18 mouse cellular contexts compared by ENCODE assay signal in genomic region chr15:10749678-10750077, GRCm38 (mm10). TPM values are rescaled to one million over a fixed set of nuclear protein-coding genes. Genes with fewer than 3 reads are reported as not detected.
"Had no signal": no experiment of that assay in that cellular context is flagged by ENCODE, and none has a peak within 500 bp of the region (broad histone marks: within the 10 kb centered on the region; RNA-seq: fewer than 3 reads in every experiment).

No protein-coding gene starts in this region.

- H3K9ac ChIP-seq: liver, embryonic 13.5 days; lung, embryonic 14.5 days; midbrain, embryonic 12.5 days; midbrain, embryonic 15.5 days; neural tube, embryonic 13.5 days had no signal

- H3K4me2 ChIP-seq: liver, embryonic 13.5 days; lung, embryonic 14.5 days; midbrain, embryonic 12.5 days; midbrain, embryonic 15.5 days; neural tube, embryonic 13.5 days had no signal

- H3K27me3 ChIP-seq: liver, embryonic 13.5 days; midbrain, embryonic 12.5 days; midbrain, embryonic 15.5 days; neural tube, embryonic 13.5 days had no signal

- H3K27ac ChIP-seq: layer of hippocampus, adult 2 months; left cerebral cortex, adult 2 months; liver, embryonic 13.5 days; macrophage; midbrain, embryonic 12.5 days; midbrain, embryonic 15.5 days; neural tube, embryonic 13.5 days had no signal

- H3K9me3 ChIP-seq: liver, embryonic 13.5 days; midbrain, embryonic 12.5 days; midbrain, embryonic 15.5 days; neural tube, embryonic 13.5 days had no signal

- H3K36me3 ChIP-seq: liver, embryonic 13.5 days; midbrain, embryonic 12.5 days; midbrain, embryonic 15.5 days; neural tube, embryonic 13.5 days had no signal

- ATAC-seq: lung, postnatal 0 days; midbrain, embryonic 15.5 days had no signal

- H3K4me3 ChIP-seq: layer of hippocampus, adult 2 months; left cerebral cortex, adult 2 months; liver, embryonic 13.5 days; midbrain, embryonic 12.5 days; midbrain, embryonic 15.5 days; neural tube, embryonic 13.5 days had no signal

- DNase-seq: kidney, adult 9 months; kidney, postnatal 14 days; kidney, postnatal 4 days; layer of hippocampus, postnatal 36 days; liver, embryonic 13.5 days; lung, embryonic 14.5 days; retina, postnatal 1 day; thymus, adult 2 months; thymus, postnatal 14 days; thymus, postnatal 4 days had no signal

- H3K4me1 ChIP-seq: liver, embryonic 13.5 days had no signal

RNA-seq across cellular contexts. Expression of gene Rai14, which starts 35.3 kb away (rescaled TPM):
- total RNA-seq: neutrophil, adult 5-6 weeks had no signal
